Comparison of ENCODE assay signal across 22 mouse cellular contexts in the genomic region with DNA sequence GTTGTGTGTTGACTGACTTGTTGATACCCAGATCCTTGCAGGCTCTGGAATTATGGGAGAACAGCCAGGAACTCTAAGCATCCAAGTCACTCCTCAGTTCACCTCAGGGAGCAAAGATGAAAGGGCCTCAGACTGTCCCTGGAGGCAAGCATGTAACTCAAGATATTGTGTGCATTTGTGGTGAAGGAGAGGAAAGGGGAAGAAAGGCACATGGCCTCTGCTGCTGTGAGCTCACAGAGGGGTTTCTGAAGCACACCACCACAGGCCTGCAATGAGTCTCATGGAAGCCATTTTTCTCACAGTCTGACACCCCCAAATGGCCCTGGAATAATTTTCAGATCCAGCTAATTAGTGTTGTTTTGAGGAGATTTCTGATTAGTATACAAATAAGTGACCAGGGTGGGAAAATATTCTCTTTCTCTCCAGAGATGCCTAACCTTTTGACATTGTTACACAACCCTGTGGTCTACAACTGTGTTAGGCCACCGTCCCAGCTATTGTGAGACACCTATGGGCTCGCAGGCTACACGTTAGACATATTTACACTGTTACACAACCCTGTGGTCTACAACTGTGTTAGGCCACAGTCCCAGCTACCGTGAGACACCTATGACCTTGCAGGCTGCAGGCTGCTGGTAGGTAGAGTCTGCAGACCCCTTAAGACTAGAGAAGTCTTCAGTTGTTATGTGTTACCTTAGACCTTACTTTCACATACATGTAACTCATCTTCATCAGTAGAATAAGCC.
DNase-seq lines count a peak whose midpoint lies in the region; ATAC-seq and TF ChIP-seq lines count a peak whose summit lies in the region.
"Had no signal": no experiment of that assay in that cellular context is flagged by ENCODE, and none has a peak within 500 bp of the region (broad histone marks: within the 10 kb centered on the region; RNA-seq: fewer than 3 reads in every experiment).

No protein-coding gene starts in this region.

- ATAC-seq in liver, embryonic 16.5 days (ENCODE audit: low read depth) = peak; percentile 88
- ATAC-seq in liver, embryonic 12.5 days = no peak
- peak; percentile 94 for ATAC-seq in granulocyte monocyte progenitor cell, adult 5-6 weeks (replicated peaks; ENCODE audit: poor library complexity, severe bottlenecking)
- ATAC-seq in megakaryocyte progenitor cell, adult 5-6 weeks (replicated peaks; ENCODE audit: poor library complexity) = peak; percentile 87
- ATAC-seq in intestine, postnatal 0 days = no peak
- ATAC-seq: CD4-positive, CD25-positive, alpha-beta regulatory T cell, adult 4 months; forebrain, embryonic 13.5 days; forebrain, postnatal 0 days; hindbrain, postnatal 0 days had no signal

- H3K27me3 ChIP-seq in liver, embryonic 16.5 days (ENCODE audit: control insufficient read depth, insufficient read depth, low read depth, low read length) = no peaks in the 10 kb centered on the region
- H3K27me3 ChIP-seq in liver, embryonic 12.5 days (replicated peaks) = no peaks in the 10 kb centered on the region
- H3K27me3 ChIP-seq in intestine, postnatal 0 days (replicated peaks; ENCODE audit: control insufficient read depth, insufficient read depth, low read length) = no peaks in the 10 kb centered on the region
- H3K27me3 ChIP-seq: forebrain, embryonic 13.5 days; heart, embryonic 15.5 days; hindbrain, embryonic 13.5 days had no signal

- peaks cover 6% of the 10 kb centered on the region for H3K4me1 ChIP-seq in liver, embryonic 16.5 days (ENCODE audit: control insufficient read depth, low read depth, low read length)
- H3K4me1 ChIP-seq in liver, embryonic 12.5 days = peaks cover 7% of the 10 kb centered on the region
- H3K4me1 ChIP-seq in intestine, postnatal 0 days (replicated peaks; ENCODE audit: control insufficient read depth, insufficient read depth, low read length) = no peaks in the 10 kb centered on the region
- H3K4me1 ChIP-seq: embryonic facial prominence, embryonic 10.5 days; forebrain, embryonic 13.5 days had no signal

- H3K27ac ChIP-seq in liver, embryonic 16.5 days (ENCODE audit: low read length) = no peak overlapping the region
- no peak overlapping the region for H3K27ac ChIP-seq in liver, embryonic 12.5 days
- no peak overlapping the region for H3K27ac ChIP-seq in intestine, postnatal 0 days (ENCODE audit: low read depth, low read length)
- H3K27ac ChIP-seq: embryonic facial prominence, embryonic 10.5 days; forebrain, embryonic 13.5 days; heart, embryonic 10.5 days; heart, embryonic 15.5 days; hindbrain, embryonic 13.5 days; hindbrain, postnatal 0 days had no signal

- no peaks in the 10 kb centered on the region for H3K36me3 ChIP-seq in liver, embryonic 16.5 days (ENCODE audit: control insufficient read depth, insufficient read depth)
- peaks cover 8% of the 10 kb centered on the region; the same call in 1 of the 2 replicates for H3K36me3 ChIP-seq in liver, embryonic 12.5 days
- H3K36me3 ChIP-seq in intestine, postnatal 0 days (ENCODE audit: control insufficient read depth, insufficient read depth) = no peaks in the 10 kb centered on the region
- H3K36me3 ChIP-seq: G1E had no signal

- 40% methylated on average over 4 of the region's 4 CpGs for WGBS in liver, embryonic 16.5 days (ENCODE audit: insufficient replicate concordance)
- WGBS in liver, embryonic 12.5 days (ENCODE audit: insufficient replicate concordance) = 60% methylated on average over 4 of the region's 4 CpGs
- 94% methylated on average over 4 of the region's 4 CpGs for WGBS in intestine, postnatal 0 days

- no peak overlapping the region for H3K4me2 ChIP-seq in liver, embryonic 16.5 days (ENCODE audit: low read depth, low read length)
- no peak overlapping the region for H3K4me2 ChIP-seq in liver, embryonic 12.5 days
- no peak overlapping the region for H3K4me2 ChIP-seq in intestine, postnatal 0 days (replicated peaks; ENCODE audit: low read depth)
- H3K4me2 ChIP-seq: forebrain, embryonic 13.5 days; heart, embryonic 15.5 days; hindbrain, embryonic 13.5 days had no signal

- H3K9ac ChIP-seq in liver, embryonic 16.5 days (ENCODE audit: low read depth, low read length) = no peak overlapping the region
- H3K9ac ChIP-seq in liver, embryonic 12.5 days = no peak overlapping the region
- no peak overlapping the region for H3K9ac ChIP-seq in intestine, postnatal 0 days (ENCODE audit: low read depth, low read length)
- H3K9ac ChIP-seq: forebrain, embryonic 13.5 days; forebrain, postnatal 0 days; heart, embryonic 15.5 days; hindbrain, embryonic 13.5 days had no signal

- H3K9me3 ChIP-seq in liver, embryonic 16.5 days (replicated peaks; ENCODE audit: control insufficient read depth, low read length) = no peaks in the 10 kb centered on the region
- H3K9me3 ChIP-seq in liver, embryonic 12.5 days (replicated peaks) = peaks cover 5% of the 10 kb centered on the region; the same call in 1 of the 2 replicates
- no peaks in the 10 kb centered on the region for H3K9me3 ChIP-seq in intestine, postnatal 0 days (ENCODE audit: control insufficient read depth)
- H3K9me3 ChIP-seq: embryonic facial prominence, embryonic 10.5 days; forebrain, embryonic 13.5 days; heart, embryonic 10.5 days; hindbrain, embryonic 13.5 days had no signal

- TF ChIP-seq CTCF in intestine, postnatal 0 days (IDR thresholded peaks at IDR 0.05; ENCODE audit: low read depth) = no peak

- H3K4me3 ChIP-seq in liver, embryonic 16.5 days (ENCODE audit: low read depth, low read length) = no peak overlapping the region
- no peak overlapping the region for H3K4me3 ChIP-seq in liver, embryonic 12.5 days
- no peak overlapping the region for H3K4me3 ChIP-seq in intestine, postnatal 0 days (ENCODE audit: low read depth, low read length)
- H3K4me3 ChIP-seq: embryonic facial prominence, embryonic 10.5 days; forebrain, embryonic 13.5 days; heart, embryonic 10.5 days; heart, embryonic 15.5 days; hindbrain, embryonic 13.5 days had no signal

- DNase-seq in adipocyte (ENCODE audit: low spot score) = no peak
- DNase-seq: adrenal gland, postnatal 10 days; B cell, adult 2 months; cerebellum, adult 11-12 months; cerebellum, adult 9-10 months; cerebellum, postnatal 25 days; forebrain, postnatal 0 days; gastrocnemius, postnatal 14 days; heart, postnatal 14 days had no signal

Comparison
In these comparisons a context has a peak if more than half of its experiments do, and no peak if none do; other contexts are left out.
1. ATAC-seq: peak in liver, embryonic 16.5 days (single experiment), granulocyte monocyte progenitor cell, adult 5-6 weeks (single experiment) and megakaryocyte progenitor cell, adult 5-6 weeks (single experiment); none in liver, embryonic 12.5 days (single experiment) and intestine, postnatal 0 days (single experiment).